Mouse (Mus musculus) mouse embryonic stem cell (cell line): ENCODE data around the gene Pafah1b2.

Experiments used
- in situ Hi-C, 2 experiments: fragments of 300-500 bp; cut with MboI; formaldehyde crosslinking; loops; 1 replicate in 1 of 2; 3 replicates in 1 of 2; pipeline ENCODE4 v1.14.3; 2019 to 2020; ENCODE audit warnings: low sequenced_read_pairs in 2 of 2, low pct_unique_long_range_greater_than_20kb in 1 of 2, mixed read lengths in 1 of 2; ENCODE audit not compliant: unreplicated experiment in 1 of 2

The Pafah1b2 gene

DNA sequence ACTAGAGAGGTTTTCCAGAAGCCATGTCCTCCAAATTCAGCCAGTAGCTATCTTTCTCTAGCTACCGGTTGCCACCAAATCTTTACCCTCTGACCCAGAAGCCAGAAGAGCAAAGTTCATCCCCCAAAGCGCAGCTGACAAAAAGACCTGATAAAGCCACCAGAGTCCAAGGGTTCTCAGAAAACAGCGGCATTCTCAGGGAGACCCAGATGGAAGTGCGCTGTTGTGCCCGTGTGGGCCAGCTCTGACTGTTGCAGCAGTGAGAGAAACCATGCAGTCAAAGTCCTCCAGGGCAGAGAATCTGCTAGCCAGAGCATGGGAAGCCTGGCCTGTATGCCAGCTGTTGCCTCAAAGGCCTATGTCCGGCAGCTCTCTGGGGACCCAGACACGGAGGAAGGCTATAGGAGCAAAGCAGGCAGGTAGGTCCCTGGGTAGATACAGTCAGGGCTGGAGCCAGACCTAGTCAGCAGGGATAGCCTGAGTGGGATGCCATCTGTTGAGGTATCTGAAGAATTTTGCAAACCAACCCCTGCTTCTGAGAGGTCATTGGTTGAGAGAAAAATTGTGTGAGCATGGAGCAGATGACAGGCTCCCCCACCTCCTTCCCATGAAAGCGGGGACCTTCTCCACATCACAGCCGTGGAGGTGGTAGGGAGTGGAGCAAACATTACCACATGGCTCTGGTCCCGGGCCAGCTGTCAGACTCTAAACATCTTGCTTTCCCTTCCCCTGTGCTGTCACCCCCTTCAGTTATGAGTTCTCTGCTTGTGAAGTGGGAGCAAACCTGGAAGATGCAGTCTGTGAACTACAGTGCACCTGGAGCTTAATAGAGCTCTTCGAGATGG, 79.7 kb downstream of the Pafah1b2 start:
- in situ Hi-C loops, result no loop called here

DNA sequence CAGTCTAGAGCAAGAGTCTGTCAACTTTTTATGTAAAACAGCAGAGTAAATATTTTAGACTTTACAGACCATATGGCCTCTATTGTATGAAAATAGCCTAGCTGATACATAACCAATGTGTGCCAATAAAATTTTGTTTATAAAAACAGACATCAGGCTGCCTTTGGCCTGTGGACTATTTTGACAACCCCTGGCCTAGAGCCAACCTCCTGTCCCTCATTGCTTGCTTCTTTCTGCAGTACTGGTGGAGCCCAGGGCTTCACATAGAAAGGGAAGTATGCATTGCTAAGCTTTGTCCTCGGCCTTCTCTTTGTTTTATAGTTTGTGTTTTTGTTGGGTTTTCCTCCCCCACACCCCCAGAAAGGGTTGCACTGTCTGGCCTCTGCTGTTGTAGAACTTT, 80.5 kb downstream of the Pafah1b2 start:
- in situ Hi-C loops, result no loop called here

DNA sequence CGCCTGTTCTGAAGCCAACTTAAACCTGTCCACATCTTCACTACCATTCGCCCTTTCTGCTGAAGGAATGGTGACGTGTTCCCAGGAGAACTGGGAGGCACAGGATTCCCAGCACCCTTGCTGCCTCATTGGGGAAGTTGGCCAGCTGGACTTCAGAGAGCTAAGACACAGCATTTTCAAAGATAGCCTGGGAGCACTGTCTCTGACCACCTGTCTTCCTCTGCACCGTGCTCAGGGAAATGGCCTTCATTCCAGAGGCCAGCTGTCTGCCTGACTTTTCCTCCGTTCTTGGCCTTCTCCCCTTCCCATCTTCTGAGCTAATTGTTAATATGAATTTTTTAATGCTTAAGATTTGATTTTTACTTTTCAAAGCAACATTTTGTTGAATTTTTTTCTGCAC, 83.2 kb downstream of the Pafah1b2 start:
- in situ Hi-C loops, result no loop called here

- in situ Hi-C loops, result no loop called here
Observed at GRCm38 (mm10) chr9:45919895-45920294, 92.6 kb downstream of the Pafah1b2 start.

DNA sequence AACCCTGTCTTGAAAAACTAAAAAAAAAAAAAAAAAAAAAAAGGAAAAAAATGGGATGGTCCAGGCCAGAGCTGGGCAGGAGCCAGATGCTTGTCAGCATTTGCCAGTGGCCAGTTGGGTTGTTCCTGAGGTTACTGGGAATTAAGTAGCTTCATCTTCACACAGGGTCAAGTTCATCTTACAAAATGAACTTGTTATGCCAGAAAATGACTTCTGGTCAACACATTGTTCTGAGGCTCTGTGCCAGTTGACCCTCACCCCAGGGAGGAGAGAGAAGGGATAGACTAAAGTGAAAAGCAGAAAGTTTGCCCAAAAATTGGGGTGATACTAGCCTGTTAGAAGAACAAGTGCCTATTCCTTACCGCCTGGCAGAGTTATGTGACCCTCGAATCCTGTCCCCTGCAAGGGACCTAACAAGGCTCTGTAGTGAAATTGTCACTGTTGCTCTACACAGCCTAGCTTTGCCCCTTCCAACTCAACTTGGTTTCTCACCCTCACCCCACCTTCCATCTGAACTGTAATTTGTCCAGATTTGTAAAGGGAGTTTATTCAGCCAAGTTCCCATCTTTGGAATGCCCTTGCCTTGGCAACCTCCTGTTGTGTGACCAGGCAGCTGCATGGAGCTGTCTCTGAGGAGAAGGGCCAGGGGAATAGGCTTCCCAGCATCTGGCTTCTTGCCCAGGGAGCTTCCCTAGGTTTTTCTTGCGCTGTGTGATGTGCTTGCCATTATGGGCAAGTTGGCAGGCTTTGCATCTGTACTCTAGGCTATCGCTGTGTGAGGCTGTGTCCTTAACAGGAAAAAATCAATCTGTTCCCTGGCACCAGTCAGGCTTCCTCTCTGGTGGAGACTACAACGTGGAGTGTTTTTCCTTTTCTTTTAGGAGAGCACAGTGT, 95.2 kb downstream of the Pafah1b2 start:
- in situ Hi-C loops, result no loop called here

GRCm38 (mm10) chr9:45915659-45916058, 96.8 kb downstream of the Pafah1b2 start:
- in situ Hi-C loops, result no loop called here
